Mouse (Mus musculus) left cerebral cortex, adult 2 months (tissue): ENCODE measurements around the gene Cotl1. TPM values are rescaled to one million over a fixed set of nuclear protein-coding genes. Genes with fewer than 3 reads are reported as not detected.

Experiments used
- DNase-seq, 2 experiments: peaks; one replicate each; pipeline ENCODE4 v3.0.0; 2021 to 2022; ENCODE audit warnings: low spot score in 2 of 2, mixed read lengths in 1 of 2; ENCODE audit errors: extremely low spot score in 1 of 2
- H3K27ac ChIP-seq: fragments of 200-600 bp; 2 replicates; pipeline ENCODE4 v1.8.1; 2022
- H3K4me3 ChIP-seq: fragments of 200-600 bp; 2 replicates; pipeline ENCODE4 v1.8.1; 2022
- CTCF ChIP-seq: fragments of 200-600 bp; IDR thresholded peaks from 2 replicates; pipeline ENCODE4 v1.8.1; 2022; ENCODE audit warnings: antibody characterized with exemption, mild to moderate bottlenecking, moderate library complexity
- intact Hi-C: fragments of 180-260 bp; cut with DNase I; formaldehyde crosslinking; loops from one replicate; pipeline ENCODE4 v1.15.1; 2025
- total RNA-seq, 2 experiments: library from RNA; stranded (reverse); gene quantifications; 2 replicates each; pipeline ENCODE4 v1.2.3; 2021

The Cotl1 gene
- total RNA-seq, 2 experiments from 2014 or later, result 60.1 to 61.4 TPM

DNA sequence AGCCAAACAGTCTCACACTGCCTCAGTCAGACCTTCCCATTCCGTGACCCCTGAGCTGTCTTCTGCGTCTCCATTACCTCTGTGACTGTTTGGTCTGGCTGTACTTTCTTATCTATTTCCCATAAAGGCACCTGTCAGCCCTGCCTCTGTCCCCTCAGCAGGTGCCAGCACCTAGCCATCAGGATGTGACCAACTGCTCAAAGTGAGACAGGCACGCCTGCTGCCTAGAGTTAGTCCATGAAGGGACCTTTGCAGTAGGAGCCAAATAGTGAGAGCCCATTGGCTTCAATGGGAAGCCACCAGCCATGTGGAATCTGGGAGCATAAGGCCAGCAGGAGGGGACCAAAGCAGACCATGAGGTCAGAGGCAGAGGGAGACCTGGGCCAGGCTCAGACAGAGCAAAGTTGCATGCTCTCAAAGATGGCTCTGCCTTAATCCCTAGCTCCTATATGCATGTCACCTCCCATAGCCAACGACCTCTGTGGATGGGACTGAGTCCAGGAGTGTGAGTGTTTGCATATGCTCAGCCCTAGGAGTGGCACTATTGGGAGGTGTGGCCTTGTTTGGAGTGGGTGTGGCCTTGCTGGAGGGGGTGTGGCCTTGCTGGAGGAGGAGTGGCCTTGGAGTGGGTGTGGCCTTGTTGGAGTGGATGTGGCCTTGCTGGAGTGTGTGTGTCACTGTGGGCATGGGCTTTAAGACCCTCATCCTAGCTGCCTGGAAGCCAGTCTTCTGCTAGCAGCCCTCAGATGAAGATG, 59.1 kb downstream of the Cotl1 start:
- DNase-seq, result no peak
- no peak overlapping the region for H3K27ac ChIP-seq
- intact Hi-C loops, result loop anchor here (1.0 to 10.0 kb wide), 3 partner anchors 131 to 294 kb away; partner anchors contain the start of genes Gm20388 and Usp10
- no peak for TF ChIP-seq CTCF
- no peak overlapping the region for H3K4me3 ChIP-seq

GRCm38 (mm10) chr8:119780402-119781049, 59.8 kb downstream of the Cotl1 start:
- Histone ChIP-seq H3K27ac (no peak overlapping the region), H3K4me3 (no peak overlapping the region)
- DNase-seq, result no peak
- TF ChIP-seq CTCF, result no peak
- intact Hi-C loops, result loop anchor here (1.0 to 10.0 kb wide), 3 partner anchors 132 to 294 kb away; partner anchors contain the start of genes Gm20388 and Usp10

- H3K4me3 ChIP-seq, result no peak overlapping the region
- TF ChIP-seq CTCF, result peak; percentile 91
- intact Hi-C loops, result loop anchor here (1.0 to 2.0 kb wide), 2 partner anchors 93 to 332 kb away; partner anchors contain the start of gene Necab2
- DNase-seq, result peak; percentile 77 to 82
- H3K27ac ChIP-seq, result peak overlapping the region; percentile 47; the same call in 1 of the 2 replicates
Measured at GRCm38 (mm10) chr8:119779013-119779737, 61.2 kb downstream of the Cotl1 start.

- intact Hi-C loops, result loop anchor here (2.0 kb wide), 1 partner anchor 331 kb away; the partner anchor contains the start of gene Necab2
- no peak for TF ChIP-seq CTCF
Measured at GRCm38 (mm10) chr8:119778263-119778662, 62.1 kb downstream of the Cotl1 start, which contains the start of gene Tldc1. Gene Tldc1, minus strand, starts transcription at chr8:119778416.

GRCm38 (mm10) chr8:119777765-119778164, 62.6 kb downstream of the Cotl1 start:
- Histone ChIP-seq H3K4me3 (peak overlapping the region; percentile 75), H3K27ac (peak overlapping the region; percentile 94)
- TF ChIP-seq CTCF, result no peak
- intact Hi-C loops, result loop anchor here (2.0 kb wide), 1 partner anchor 331 kb away; the partner anchor contains the start of gene Necab2
- no peak for DNase-seq

More at GRCm38 (mm10) chr8:119778263-119778662, 62.1 kb downstream of the Cotl1 start, which contains the start of gene Tldc1:
- peak within 1 kb of the TSS; percentile 75 for H3K4me3 ChIP-seq
- peak within 1 kb of the TSS; percentile 94 for H3K27ac ChIP-seq
- peak; percentile 99 for DNase-seq

GRCm38 (mm10) chr8:119776668-119777245, 63.6 kb downstream of the Cotl1 start:
- intact Hi-C loops, result no loop called here
- no peak for DNase-seq
- Histone ChIP-seq H3K27ac (no peak overlapping the region), H3K4me3 (no peak overlapping the region)
- no peak for TF ChIP-seq CTCF

DNA sequence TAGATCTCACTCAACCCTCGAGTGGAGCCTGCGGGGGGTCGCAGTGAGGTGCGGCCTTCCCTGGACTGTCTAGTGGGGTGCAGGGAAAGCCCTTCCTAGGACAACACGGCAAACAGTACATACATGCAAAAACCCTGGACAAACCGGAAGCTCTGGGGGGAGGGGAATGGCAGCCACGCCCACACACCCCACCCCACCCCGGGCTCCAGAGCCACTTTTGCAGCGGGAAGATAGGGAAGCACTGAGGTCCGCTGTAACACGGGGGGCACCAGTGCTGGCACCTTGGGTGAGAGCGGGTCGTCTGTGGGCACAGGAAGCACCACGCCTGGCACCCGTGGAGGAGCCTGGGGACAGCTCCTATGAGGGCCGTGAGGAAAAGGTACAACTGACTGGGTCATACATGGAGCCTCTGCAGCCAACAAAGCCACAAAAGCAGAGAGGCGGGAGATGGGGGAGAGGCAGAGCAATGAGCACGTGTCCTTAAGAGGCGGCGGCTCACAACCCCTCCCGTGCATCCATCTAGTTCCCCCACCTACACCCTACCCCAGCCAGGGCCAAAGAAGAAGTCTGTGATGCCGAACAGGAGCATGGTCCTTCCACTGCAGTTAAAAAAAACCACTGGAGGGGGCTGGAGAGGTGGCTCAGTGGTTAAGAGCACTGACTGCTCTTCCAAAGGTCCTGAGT, 74.4 kb downstream of the Cotl1 start:
- no peak for DNase-seq
- intact Hi-C loops, result no loop called here
- H3K4me3 ChIP-seq, result no peak overlapping the region
- no peak overlapping the region for H3K27ac ChIP-seq
- no peak for TF ChIP-seq CTCF

GRCm38 (mm10) chr8:119765311-119765710, 75.0 kb downstream of the Cotl1 start:
- intact Hi-C loops, result no loop called here
- Histone ChIP-seq H3K4me3 (no peak overlapping the region), H3K27ac (no peak overlapping the region)
- no peak for DNase-seq
- no peak for TF ChIP-seq CTCF

- DNase-seq, result no peak
- TF ChIP-seq CTCF, result no peak
- Histone ChIP-seq H3K27ac (no peak overlapping the region), H3K4me3 (no peak overlapping the region)
- intact Hi-C loops, result no loop called here
Measured at GRCm38 (mm10) chr8:119762226-119763220, 77.8 kb downstream of the Cotl1 start.

- no peak for DNase-seq
- intact Hi-C loops, result no loop called here
- Histone ChIP-seq H3K4me3 (no peak overlapping the region), H3K27ac (no peak overlapping the region)
- no peak for TF ChIP-seq CTCF
Measured at GRCm38 (mm10) chr8:119761692-119762091, 78.7 kb downstream of the Cotl1 start.

Other genes starting within 250 kb of the Cotl1 start
- 10 to 100 TPM; 10.7 to 12.1 TPM for gene Taf1c, start 235.3 kb downstream of the Cotl1 start, total RNA-seq
- under 1 TPM; 0.18 to 0.54 TPM for gene Adad2, start 227.8 kb downstream of the Cotl1 start, total RNA-seq
- gene Kcng4, start 204.9 kb downstream of the Cotl1 start, total RNA-seq, result 1 to 10 TPM; 3.4 TPM
- gene Wfdc1, start 174.2 kb downstream of the Cotl1 start, total RNA-seq, result 10 to 100 TPM in 1 of 2 experiments, 1 to 10 TPM in 1; 9.7 to 10.6 TPM
- gene Atp2c2, start 140.5 kb downstream of the Cotl1 start, total RNA-seq, result 1 to 10 TPM; 1.8 to 2.3 TPM
- gene Tldc1, start 62.1 kb downstream of the Cotl1 start, total RNA-seq, result 10 to 100 TPM; 13.6 to 13.7 TPM
- 1 to 10 TPM; 7.2 to 8.9 TPM for gene Klhl36, start 21.7 kb upstream of the Cotl1 start, total RNA-seq
- 10 to 100 TPM; 86.4 to 88.9 TPM for gene Usp10, start 69.8 kb upstream of the Cotl1 start, total RNA-seq
- 1 to 10 TPM; 2.4 to 2.6 TPM for gene Gm20388, start 70.3 kb upstream of the Cotl1 start, total RNA-seq
- gene Crispld2, start 151.9 kb upstream of the Cotl1 start, total RNA-seq, result 1 to 10 TPM; 2.3 to 3.4 TPM